Mouse (Mus musculus): Measurements from ENCODE around the gene Usp5. TPM values are rescaled to one million over a fixed set of nuclear protein-coding genes. Genes with fewer than 3 reads are reported as not detected.

Gene Usp5
- polyA plus RNA-seq (2012; fragmentation: generic; extraction: Trizol): 132 TPM
- long read RNA-seq, experiment 1, transcript Usp5-202 (20 exons, 3,076 nt): major isoform, 34 of 71 reads
- long read RNA-seq, experiment 1, transcript Usp5-201 (20 exons, 3,213 nt): minor isoform, 5 of 71 reads
- long read RNA-seq, experiment 1, partial matches to known transcripts: 16 of 71 reads
- long read RNA-seq, experiment 1, other reads (novel, unspliced or antisense): 16 of 71 reads
- long read RNA-seq, experiment 2, transcript Usp5-201 (20 exons, 3,213 nt): minor isoform, 111 of 1,409 reads
- long read RNA-seq, experiment 2, transcript Usp5-202 (20 exons, 3,076 nt): major isoform, 1,117 of 1,409 reads
- long read RNA-seq, experiment 2, partial matches to known transcripts: 42 of 1,409 reads
- long read RNA-seq, experiment 2, other reads (novel, unspliced or antisense): 139 of 1,409 reads

GRCm38 (mm10) chr6:124828868-124829798, at the start of gene Usp5, which contains the start of gene Cdca3:
Gene Usp5 (minus strand): TSS chr6:124829484.
Gene Cdca3 (plus strand): TSS chr6:124829547.
- Histone ChIP-seq H3ac (ENCODE audit: control insufficient read depth, insufficient read length, low read depth) (peak within 1 kb of the TSS; percentile 88), H3K27me3 (ENCODE audit: control insufficient read depth, insufficient read depth, insufficient read length) (no peaks in the 10 kb centered on the region), H3K79me2 (ENCODE audit: control insufficient read depth, insufficient read depth) (peaks cover 56% of the 10 kb centered on the region), H3K4me3 (ENCODE audit: insufficient read depth, poor library complexity, severe bottlenecking) (peak within 1 kb of the TSS; percentile 75), H3K36me3 (ENCODE audit: control insufficient read depth, insufficient read depth) (peaks cover 53% of the 10 kb centered on the region), H3K79me3 (ENCODE audit: low read depth) (peaks cover 27% of the 10 kb centered on the region)
- TF ChIP-seq USF1 (IDR thresholded peaks at IDR 0.05; ENCODE audit: low read depth) (peak; percentile 54), CTCF (IDR thresholded peaks at IDR 0.05; ENCODE audit: control insufficient read depth, insufficient read depth, insufficient read length) (no peak)

- H3ac ChIP-seq (ENCODE audit: control insufficient read depth, insufficient read length, low read depth): no peak overlapping the region
- no peaks in the 10 kb centered on the region for H3K79me3 ChIP-seq (ENCODE audit: low read depth)
- H3K4me3 ChIP-seq (ENCODE audit: insufficient read depth, poor library complexity, severe bottlenecking): no peak overlapping the region
- H3K36me3 ChIP-seq (ENCODE audit: control insufficient read depth, insufficient read depth): no peaks in the 10 kb centered on the region
- peaks cover 52% of the 10 kb centered on the region for H3K27me3 ChIP-seq (ENCODE audit: control insufficient read depth, insufficient read depth, insufficient read length)
- H3K79me2 ChIP-seq (ENCODE audit: control insufficient read depth, insufficient read depth): no peaks in the 10 kb centered on the region
- TF ChIP-seq MYOD1 (IDR thresholded peaks at IDR 0.05; ENCODE audit: control insufficient read depth, insufficient read length, low read depth) (no peak), FOSL1 (IDR thresholded peaks at IDR 0.05; ENCODE audit: insufficient read depth, low read length, poor library complexity, severe bottlenecking) (no peak), CTCF (IDR thresholded peaks at IDR 0.05; ENCODE audit: control insufficient read depth, insufficient read depth, insufficient read length) (no peak), CEBPB (IDR thresholded peaks at IDR 0.05; ENCODE audit: low read depth) (no peak), MYOG (IDR thresholded peaks at IDR 0.05; ENCODE audit: control insufficient read depth, extremely low read depth, insufficient read length) (no peak), MAX (IDR thresholded peaks at IDR 0.05) (no peak), USF1 (IDR thresholded peaks at IDR 0.05; ENCODE audit: low read depth) (no peak)
Observed at GRCm38 (mm10) chr6:124874348-124874747, 45.1 kb upstream of the Usp5 start.

GRCm38 (mm10) chr6:124866560-124866959, 37.3 kb upstream of the Usp5 start:
- Histone ChIP-seq H3K79me2 (ENCODE audit: control insufficient read depth, insufficient read depth) (no peaks in the 10 kb centered on the region), H3K4me3 (ENCODE audit: insufficient read depth, poor library complexity, severe bottlenecking) (no peak overlapping the region), H3K79me3 (ENCODE audit: low read depth) (no peaks in the 10 kb centered on the region), H3ac (ENCODE audit: control insufficient read depth, insufficient read length, low read depth) (no peak overlapping the region), H3K27me3 (ENCODE audit: control insufficient read depth, insufficient read depth, insufficient read length) (peaks cover 74% of the 10 kb centered on the region), H3K36me3 (ENCODE audit: control insufficient read depth, insufficient read depth) (no peaks in the 10 kb centered on the region)
- TF ChIP-seq CEBPB (IDR thresholded peaks at IDR 0.05; ENCODE audit: low read depth): no peak
- no peak for TF ChIP-seq USF1 (IDR thresholded peaks at IDR 0.05; ENCODE audit: low read depth)
- TF ChIP-seq FOSL1 (IDR thresholded peaks at IDR 0.05; ENCODE audit: insufficient read depth, low read length, poor library complexity, severe bottlenecking): no peak
- no peak for TF ChIP-seq CTCF (IDR thresholded peaks at IDR 0.05; ENCODE audit: control insufficient read depth, insufficient read depth, insufficient read length)
- TF ChIP-seq MYOG (IDR thresholded peaks at IDR 0.05; ENCODE audit: control insufficient read depth, extremely low read depth, insufficient read length): no peak
- TF ChIP-seq MYOD1 (IDR thresholded peaks at IDR 0.05; ENCODE audit: control insufficient read depth, insufficient read length, low read depth): no peak
- no peak for TF ChIP-seq MAX (IDR thresholded peaks at IDR 0.05)

GRCm38 (mm10) chr6:124865766-124866362, 36.6 kb upstream of the Usp5 start:
- no peak overlapping the region for H3ac ChIP-seq (ENCODE audit: control insufficient read depth, insufficient read length, low read depth)
- no peaks in the 10 kb centered on the region for H3K36me3 ChIP-seq (ENCODE audit: control insufficient read depth, insufficient read depth)
- no peaks in the 10 kb centered on the region for H3K79me3 ChIP-seq (ENCODE audit: low read depth)
- H3K79me2 ChIP-seq (ENCODE audit: control insufficient read depth, insufficient read depth): no peaks in the 10 kb centered on the region
- H3K27me3 ChIP-seq (ENCODE audit: control insufficient read depth, insufficient read depth, insufficient read length): peaks cover 75% of the 10 kb centered on the region
- H3K4me3 ChIP-seq (ENCODE audit: insufficient read depth, poor library complexity, severe bottlenecking): no peak overlapping the region
- no peak for TF ChIP-seq MAX (IDR thresholded peaks at IDR 0.05)
- TF ChIP-seq USF1 (IDR thresholded peaks at IDR 0.05; ENCODE audit: low read depth): no peak
- TF ChIP-seq FOSL1 (IDR thresholded peaks at IDR 0.05; ENCODE audit: insufficient read depth, low read length, poor library complexity, severe bottlenecking): no peak
- TF ChIP-seq MYOD1 (IDR thresholded peaks at IDR 0.05; ENCODE audit: control insufficient read depth, insufficient read length, low read depth): no peak
- TF ChIP-seq CTCF (IDR thresholded peaks at IDR 0.05; ENCODE audit: control insufficient read depth, insufficient read depth, insufficient read length): no peak
- TF ChIP-seq MYOG (IDR thresholded peaks at IDR 0.05; ENCODE audit: control insufficient read depth, extremely low read depth, insufficient read length): no peak
- no peak for TF ChIP-seq CEBPB (IDR thresholded peaks at IDR 0.05; ENCODE audit: low read depth)

- no peaks in the 10 kb centered on the region for H3K79me3 ChIP-seq (ENCODE audit: low read depth)
- peaks cover 65% of the 10 kb centered on the region for H3K27me3 ChIP-seq (ENCODE audit: control insufficient read depth, insufficient read depth, insufficient read length)
- no peaks in the 10 kb centered on the region for H3K79me2 ChIP-seq (ENCODE audit: control insufficient read depth, insufficient read depth)
- TF ChIP-seq USF1 (IDR thresholded peaks at IDR 0.05; ENCODE audit: low read depth) (no peak), CEBPB (IDR thresholded peaks at IDR 0.05; ENCODE audit: low read depth) (no peak), CTCF (IDR thresholded peaks at IDR 0.05; ENCODE audit: control insufficient read depth, insufficient read depth, insufficient read length) (no peak), MYOD1 (IDR thresholded peaks at IDR 0.05; ENCODE audit: control insufficient read depth, insufficient read length, low read depth) (no peak), MAX (IDR thresholded peaks at IDR 0.05) (no peak), FOSL1 (IDR thresholded peaks at IDR 0.05; ENCODE audit: insufficient read depth, low read length, poor library complexity, severe bottlenecking) (no peak), MYOG (IDR thresholded peaks at IDR 0.05; ENCODE audit: control insufficient read depth, extremely low read depth, insufficient read length) (no peak)
- H3K36me3 ChIP-seq (ENCODE audit: control insufficient read depth, insufficient read depth): no peaks in the 10 kb centered on the region
- H3ac ChIP-seq (ENCODE audit: control insufficient read depth, insufficient read length, low read depth): peak within 1 kb of the TSS; percentile 36
- no peak within 1 kb of the TSS for H3K4me3 ChIP-seq (ENCODE audit: insufficient read depth, poor library complexity, severe bottlenecking)
Observed at GRCm38 (mm10) chr6:124863658-124864298, 34.5 kb upstream of the Usp5 start, which contains the start of gene Gpr162. Gene Gpr162 (minus strand): TSS chr6:124863983.

All from C2C12 (cell line).